Comparison of ENCODE assay signal across 9 mouse cellular contexts in genomic region chr16:8666452-8666851, GRCm38 (mm10). TPM values are rescaled to one million over a fixed set of nuclear protein-coding genes. Genes with fewer than 3 reads are reported as not detected.
A peak's percentile ranks its signal among the peaks of the same experiment; 100 is the strongest.
DNase-seq lines count a peak whose midpoint lies in the region; ATAC-seq and TF ChIP-seq lines count a peak whose summit lies in the region.
"Had no signal": no experiment of that assay in that cellular context is flagged by ENCODE, and none has a peak within 500 bp of the region (broad histone marks: within the 10 kb centered on the region; RNA-seq: fewer than 3 reads in every experiment).

No protein-coding gene starts in this region.

- H3K36me3 ChIP-seq in myocyte (ENCODE audit: control insufficient read depth, insufficient read depth) = peaks cover 8% of the 10 kb centered on the region
- H3K36me3 ChIP-seq in forebrain, embryonic 11.5 days (ENCODE audit: control insufficient read depth, insufficient read depth, low read length) = no peaks in the 10 kb centered on the region

- TF ChIP-seq POLR2A in lung, adult 2 months (IDR thresholded peaks at IDR 0.05; ENCODE audit: borderline replicate concordance, extremely low read depth, low read depth, low read length) = no peak
- no peak for TF ChIP-seq POLR2A in embryonic fibroblast, embryonic 13.5 days (IDR thresholded peaks at IDR 0.05; ENCODE audit: low read depth, low read length)
- TF ChIP-seq POLR2A in myocyte (IDR thresholded peaks at IDR 0.05; ENCODE audit: insufficient read length, low read depth) = peak; percentile 11

- peaks cover 45% of the 10 kb centered on the region for H3K4me1 ChIP-seq in lung, adult 2 months (ENCODE audit: control insufficient read depth, insufficient read depth, low read length)
- H3K4me1 ChIP-seq in embryonic fibroblast, embryonic 13.5 days (ENCODE audit: control insufficient read depth, insufficient read depth, low read length) = peaks cover 23% of the 10 kb centered on the region
- H3K4me1 ChIP-seq in forebrain, embryonic 11.5 days (replicated peaks; ENCODE audit: control insufficient read depth, insufficient read depth, low read length) = peaks cover 11% of the 10 kb centered on the region

- WGBS in lung, adult 2 months = 13% methylated on average over 2 of the region's 2 CpGs
- 84% methylated on average over 2 of the region's 2 CpGs for WGBS in forebrain, embryonic 11.5 days

- peaks cover 78% of the 10 kb centered on the region for H3K79me2 ChIP-seq in myocyte (ENCODE audit: control insufficient read depth, insufficient read depth)

- H3K4me3 ChIP-seq in lung, adult 2 months (replicated peaks; ENCODE audit: extremely low read depth, low read depth, low read length) = no peak overlapping the region
- no peak overlapping the region for H3K4me3 ChIP-seq in embryonic fibroblast, embryonic 13.5 days (ENCODE audit: insufficient read depth, low read length)
- H3K4me3 ChIP-seq in myocyte = no peak overlapping the region
- no peak overlapping the region for H3K4me3 ChIP-seq in forebrain, embryonic 11.5 days (ENCODE audit: low read depth, low read length)

- no peak overlapping the region for H3ac ChIP-seq in myocyte (ENCODE audit: control insufficient read depth, insufficient read length)

- peak; percentile 83 to 88 for DNase-seq in lung, adult 18-20 months
- DNase-seq in lung, adult 2 months = no peak
- peak; percentile 65 for DNase-seq in kidney, adult 9 months
- DNase-seq in left cerebral cortex, postnatal 25 days (ENCODE audit: low spot score in 2 of 2) = no peak
- DNase-seq in forebrain, embryonic 11.5 days (ENCODE audit: low spot score) = no peak
- DNase-seq in layer of hippocampus, postnatal 25 days (ENCODE audit: extremely low spot score in 1 of 2, low spot score in 1 of 2) = no peak

- peak overlapping the region; percentile 77; the same call in 1 of the 2 replicates for H3K27ac ChIP-seq in embryonic fibroblast, embryonic 13.5 days (ENCODE audit: insufficient read depth, low read length)
- no peak overlapping the region for H3K27ac ChIP-seq in forebrain, embryonic 11.5 days (ENCODE audit: low read depth, low read length)

- TF ChIP-seq CTCF in lung, adult 2 months (IDR thresholded peaks at IDR 0.05; ENCODE audit: insufficient read depth, low read length) = no peak
- TF ChIP-seq CTCF in embryonic fibroblast, embryonic 13.5 days (IDR thresholded peaks at IDR 0.05; ENCODE audit: borderline replicate concordance, insufficient read depth, low read length) = no peak

- H3K27me3 ChIP-seq in myocyte (ENCODE audit: control insufficient read depth, insufficient read depth, insufficient read length) = no peaks in the 10 kb centered on the region
- H3K27me3 ChIP-seq in forebrain, embryonic 11.5 days (ENCODE audit: control insufficient read depth, insufficient read depth, low read length) = no peaks in the 10 kb centered on the region

- intact Hi-C loops in left cerebral cortex, postnatal 25 days (cut with DNase I) = no loop called here

- ATAC-seq in forebrain, embryonic 11.5 days (replicated peaks; ENCODE audit: low FRiP score) = no peak

- H3K4me2 ChIP-seq in myocyte (ENCODE audit: low read depth) = peak overlapping the region; percentile 95
- no peak overlapping the region for H3K4me2 ChIP-seq in forebrain, embryonic 11.5 days (ENCODE audit: low read depth, low read length, severe bottlenecking)

- no peak overlapping the region for H3K9ac ChIP-seq in forebrain, embryonic 11.5 days (ENCODE audit: low read length)

- H3K9me3 ChIP-seq in forebrain, embryonic 11.5 days (ENCODE audit: control insufficient read depth, low read length) = no peaks in the 10 kb centered on the region

TF ChIP-seq in myocyte, 11 proteins besides CTCF, POLR2A, EP300 and RAD21:
- TF ChIP-seq REST (IDR thresholded peaks at IDR 0.05; ENCODE audit: insufficient read depth, insufficient read length) (no peak), MAX (IDR thresholded peaks at IDR 0.05; ENCODE audit: low read depth) (no peak), MYOD1 (IDR thresholded peaks at IDR 0.05; ENCODE audit: control insufficient read depth in 1 of 3, insufficient read length in 2 of 3, low read depth in 2 of 3) (no peak), MYOG (IDR thresholded peaks at IDR 0.05; ENCODE audit: control insufficient read depth in 1 of 3, insufficient read depth in 1 of 3, insufficient read length in 2 of 3, low read depth in 2 of 3) (no peak), USF1 (IDR thresholded peaks at IDR 0.05; ENCODE audit: low read depth) (no peak)

RNA-seq across cellular contexts. Expression of gene Carhsp1, which starts 5.5 kb away (rescaled TPM):
- polyA plus RNA-seq in lung, adult 2 months (2012; rRNA removed) = 89.5 and 94.0 TPM in 2 replicates
- 61.1 and 74.8 TPM in 2 replicates for polyA plus RNA-seq in embryonic fibroblast, embryonic 13.5 days (2011; ENCODE audit: insufficient read length, low read depth, missing spikeins)
- 110 TPM for polyA plus RNA-seq in myocyte (2012; fragmentation: generic; extraction: Trizol)
- 10 to 100 TPM; 13.2 to 19.4 TPM for total RNA-seq in left cerebral cortex, postnatal 25 days (2021)
- 55.9 and 62.2 TPM in 2 replicates for polyA plus RNA-seq in forebrain, embryonic 11.5 days (2014; fragmentation: Nextera tagmentation; extraction: Ambion mirVana)
- 10 to 100 TPM; 24.0 to 27.4 TPM for total RNA-seq in layer of hippocampus, postnatal 25 days (2021)

RNA-seq across cellular contexts. Expression of gene Gm5767, which starts 14.1 kb away (rescaled TPM):
- 0.23 TPM in 1 of 2 replicates, not detected in the other for polyA plus RNA-seq in lung, adult 2 months (2012; rRNA removed)
- polyA plus RNA-seq in embryonic fibroblast, embryonic 13.5 days (2011; ENCODE audit: insufficient read length, low read depth, missing spikeins) = not detected in 2 replicates
- 0.16 TPM for polyA plus RNA-seq in myocyte (2012; fragmentation: generic; extraction: Trizol)
- not detected for total RNA-seq in left cerebral cortex, postnatal 25 days (2021)
- polyA plus RNA-seq in forebrain, embryonic 11.5 days (2014; fragmentation: Nextera tagmentation; extraction: Ambion mirVana) = not detected in 2 replicates
- total RNA-seq in layer of hippocampus, postnatal 25 days (2021) = not detected
- polyA plus RNA-seq: intestine, embryonic 14.5 days had no signal

RNA-seq across cellular contexts. Expression of gene Tmem186, which starts 28.9 kb away (rescaled TPM):
- polyA plus RNA-seq in lung, adult 2 months (2012; rRNA removed) = 7.7 and 8.2 TPM in 2 replicates
- 8.7 and 9.6 TPM in 2 replicates for polyA plus RNA-seq in embryonic fibroblast, embryonic 13.5 days (2011; ENCODE audit: insufficient read length, low read depth, missing spikeins)
- 7.4 TPM for polyA plus RNA-seq in myocyte (2012; fragmentation: generic; extraction: Trizol)
- 10 to 100 TPM; 12.6 to 12.8 TPM for total RNA-seq in left cerebral cortex, postnatal 25 days (2021)
- 19.9 and 20.8 TPM in 2 replicates for polyA plus RNA-seq in forebrain, embryonic 11.5 days (2014; fragmentation: Nextera tagmentation; extraction: Ambion mirVana)
- total RNA-seq in layer of hippocampus, postnatal 25 days (2021) = 10 to 100 TPM; 11.4 to 11.6 TPM

RNA-seq across cellular contexts. Expression of gene Pmm2, which starts 29.0 kb away (rescaled TPM):
- 47.8 and 55.4 TPM in 2 replicates for polyA plus RNA-seq in lung, adult 2 months (2012; rRNA removed)
- 46.7 and 52.7 TPM in 2 replicates for polyA plus RNA-seq in embryonic fibroblast, embryonic 13.5 days (2011; ENCODE audit: insufficient read length, low read depth, missing spikeins)
- 31.7 TPM for polyA plus RNA-seq in myocyte (2012; fragmentation: generic; extraction: Trizol)
- 10 to 100 TPM; 26.8 to 31.0 TPM for total RNA-seq in left cerebral cortex, postnatal 25 days (2021)
- 43.8 and 44.8 TPM in 2 replicates for polyA plus RNA-seq in forebrain, embryonic 11.5 days (2014; fragmentation: Nextera tagmentation; extraction: Ambion mirVana)
- 10 to 100 TPM; 27.1 to 35.4 TPM for total RNA-seq in layer of hippocampus, postnatal 25 days (2021)

Comparison
In these comparisons a context has a peak if more than half of its experiments do, and no peak if none do; other contexts are left out.
1. DNase-seq: peak in lung, adult 18-20 months (2 of 2) and kidney, adult 9 months (single experiment); none in lung, adult 2 months (single experiment), left cerebral cortex, postnatal 25 days (0 of 2), forebrain, embryonic 11.5 days (single experiment) and layer of hippocampus, postnatal 25 days (0 of 2).